Mouse (Mus musculus) stomach, postnatal 0 days (tissue): ENCODE measurements at regions not wholly inside any gene's neighbourhood (a gene's known extent, or its start where the extent isn't known, plus 50 kb on each side); places are given as distances from the start of the nearest gene placed in this dataset.

Experiments
- CTCF ChIP-seq: IDR thresholded peaks from 2 replicates; pipeline ENCODE4 v1.5.1; 2016; ENCODE audit warnings: antibody characterized with exemption, low read depth, mild to moderate bottlenecking, moderate library complexity
- EP300 ChIP-seq: optimal IDR thresholded peaks from 2 replicates; pipeline ENCODE3; 2016; ENCODE audit warnings: antibody characterized with exemption

- TF ChIP-seq CTCF (no peak), EP300 (no peak)
Measured at GRCm38 (mm10) chr14:106489074-106489473, 383.1 kb downstream of the Trim52 start.
